ENCODE assay signal across 16 mouse cellular contexts in the genomic region with DNA sequence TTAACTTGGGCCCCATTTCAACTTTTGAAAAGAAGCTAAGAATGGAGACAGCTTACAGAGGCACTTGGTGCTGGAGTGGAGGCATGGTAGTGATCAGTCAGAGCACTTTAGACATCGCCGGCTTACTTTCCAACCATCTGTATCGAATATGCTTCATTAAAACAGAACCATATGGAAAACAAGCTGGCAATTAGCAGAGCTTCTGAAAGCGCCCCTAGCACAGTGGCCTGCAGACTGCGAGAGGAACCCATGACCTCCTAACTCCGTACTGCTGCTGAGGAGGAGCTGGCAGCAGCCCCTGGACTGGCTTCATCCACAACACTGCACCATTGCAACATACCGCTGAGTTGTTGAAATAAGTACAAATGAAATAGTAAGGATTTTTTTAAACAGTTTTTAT.
DNase-seq lines count a peak whose midpoint lies in the region; ATAC-seq lines count a peak whose summit lies in the region.
"Had no signal": no experiment of that assay in that cellular context is flagged by ENCODE, and none has a peak within 500 bp of the region (broad histone marks: within the 10 kb centered on the region; RNA-seq: fewer than 3 reads in every experiment).

No protein-coding gene starts in this region.

- H3K27ac ChIP-seq in hindbrain, embryonic 16.5 days (ENCODE audit: low read depth, low read length), result no peak overlapping the region
- no peak overlapping the region for H3K27ac ChIP-seq in hindbrain, embryonic 12.5 days
- no peak overlapping the region for H3K27ac ChIP-seq in limb, embryonic 11.5 days (replicated peaks; ENCODE audit: low read depth, low read length)
- H3K27ac ChIP-seq: kidney, postnatal 0 days; left cerebral cortex, adult 2 months had no signal

- 71% methylated on average over 7 of the region's 7 CpGs for WGBS in hindbrain, embryonic 16.5 days
- WGBS in hindbrain, embryonic 12.5 days, result 72% methylated on average over 7 of the region's 7 CpGs
- WGBS in limb, embryonic 11.5 days, result 21% methylated on average over 7 of the region's 7 CpGs

- no peaks in the 10 kb centered on the region for H3K9me3 ChIP-seq in hindbrain, embryonic 16.5 days (ENCODE audit: control insufficient read depth, low read length)
- H3K9me3 ChIP-seq in hindbrain, embryonic 12.5 days (replicated peaks), result no peaks in the 10 kb centered on the region
- H3K9me3 ChIP-seq in limb, embryonic 11.5 days (ENCODE audit: control insufficient read depth, low read length), result no peaks in the 10 kb centered on the region
- H3K9me3 ChIP-seq: G1E had no signal

- no peak overlapping the region for H3K4me3 ChIP-seq in hindbrain, embryonic 16.5 days (ENCODE audit: low read length)
- H3K4me3 ChIP-seq in hindbrain, embryonic 12.5 days, result no peak overlapping the region
- H3K4me3 ChIP-seq in limb, embryonic 11.5 days (ENCODE audit: low read depth, low read length), result no peak overlapping the region
- H3K4me3 ChIP-seq: left cerebral cortex, adult 2 months had no signal

- H3K36me3 ChIP-seq in hindbrain, embryonic 16.5 days (ENCODE audit: control insufficient read depth, insufficient read depth, low read length), result no peaks in the 10 kb centered on the region
- no peaks in the 10 kb centered on the region for H3K36me3 ChIP-seq in hindbrain, embryonic 12.5 days
- H3K36me3 ChIP-seq in limb, embryonic 11.5 days (ENCODE audit: control insufficient read depth, insufficient read depth, low read length), result no peaks in the 10 kb centered on the region
- H3K36me3 ChIP-seq: G1E had no signal

- H3K27me3 ChIP-seq in hindbrain, embryonic 16.5 days (replicated peaks; ENCODE audit: control insufficient read depth, insufficient read depth, low read length), result no peaks in the 10 kb centered on the region; the same call in 1 of the 2 replicates
- H3K27me3 ChIP-seq in hindbrain, embryonic 12.5 days, result no peaks in the 10 kb centered on the region
- peaks cover 6% of the 10 kb centered on the region; the same call in 1 of the 2 replicates for H3K27me3 ChIP-seq in limb, embryonic 11.5 days (ENCODE audit: control insufficient read depth, insufficient read depth, low read length)

- H3K9ac ChIP-seq in hindbrain, embryonic 16.5 days (ENCODE audit: low read depth, low read length), result no peak overlapping the region
- H3K9ac ChIP-seq in hindbrain, embryonic 12.5 days, result no peak overlapping the region
- no peak overlapping the region for H3K9ac ChIP-seq in limb, embryonic 11.5 days (ENCODE audit: low read length)

- ATAC-seq in hindbrain, embryonic 16.5 days, result peak; percentile 61; the same call in 1 of the 2 replicates
- ATAC-seq in hindbrain, embryonic 12.5 days (ENCODE audit: low FRiP score), result no peak
- ATAC-seq in limb, embryonic 11.5 days (ENCODE audit: insufficient number of reproducible peaks, low FRiP score, low TSS enrichment, low read depth), result peak; percentile 76
- no peak for ATAC-seq in megakaryocyte progenitor cell, adult 5-6 weeks (replicated peaks; ENCODE audit: poor library complexity)
- ATAC-seq: activated CD4-positive, CD25-positive, alpha-beta regulatory T cell, adult 4 months had no signal

- no peaks in the 10 kb centered on the region for H3K4me1 ChIP-seq in hindbrain, embryonic 16.5 days (ENCODE audit: control insufficient read depth, insufficient read depth, low read depth, low read length)
- H3K4me1 ChIP-seq in hindbrain, embryonic 12.5 days, result peaks cover 3% of the 10 kb centered on the region; the same call in 1 of the 2 replicates
- H3K4me1 ChIP-seq in limb, embryonic 11.5 days (ENCODE audit: control insufficient read depth, insufficient read depth, low read length), result peaks cover 5% of the 10 kb centered on the region; the same call in 1 of the 2 replicates

- no peak overlapping the region for H3K4me2 ChIP-seq in hindbrain, embryonic 16.5 days (ENCODE audit: low read length)
- no peak overlapping the region for H3K4me2 ChIP-seq in hindbrain, embryonic 12.5 days (replicated peaks)
- no peak overlapping the region for H3K4me2 ChIP-seq in limb, embryonic 11.5 days (ENCODE audit: low read depth, severe bottlenecking)

- DNase-seq in adrenal gland, postnatal 14 days, result peak; percentile 23
- no peak for DNase-seq in adrenal gland, adult 18-20 months (ENCODE audit: low spot score in 2 of 2)
- peak; percentile 63 for DNase-seq in embryo, embryonic 10.5 days (ENCODE audit: low spot score)
- DNase-seq in limb, embryonic 11.5 days (ENCODE audit: low spot score), result peak; percentile 61
- no peak for DNase-seq in layer of hippocampus, postnatal 14 days (ENCODE audit: low spot score in 2 of 2)
- DNase-seq: cerebellum, adult 18-20 months; gastrocnemius, postnatal 36 days; heart, postnatal 4 days; thymus, postnatal 25 days had no signal

Comparison
In these comparisons a context has a peak if more than half of its experiments do, and no peak if none do; other contexts are left out.
1. DNase-seq: peak in adrenal gland, postnatal 14 days (single experiment), embryo, embryonic 10.5 days (single experiment) and limb, embryonic 11.5 days (single experiment); none in adrenal gland, adult 18-20 months (0 of 2) and layer of hippocampus, postnatal 14 days (0 of 2).
2. ATAC-seq: peak in hindbrain, embryonic 16.5 days (single experiment) and limb, embryonic 11.5 days (single experiment); none in hindbrain, embryonic 12.5 days (single experiment) and megakaryocyte progenitor cell, adult 5-6 weeks (single experiment).